In the genomic region with DNA sequence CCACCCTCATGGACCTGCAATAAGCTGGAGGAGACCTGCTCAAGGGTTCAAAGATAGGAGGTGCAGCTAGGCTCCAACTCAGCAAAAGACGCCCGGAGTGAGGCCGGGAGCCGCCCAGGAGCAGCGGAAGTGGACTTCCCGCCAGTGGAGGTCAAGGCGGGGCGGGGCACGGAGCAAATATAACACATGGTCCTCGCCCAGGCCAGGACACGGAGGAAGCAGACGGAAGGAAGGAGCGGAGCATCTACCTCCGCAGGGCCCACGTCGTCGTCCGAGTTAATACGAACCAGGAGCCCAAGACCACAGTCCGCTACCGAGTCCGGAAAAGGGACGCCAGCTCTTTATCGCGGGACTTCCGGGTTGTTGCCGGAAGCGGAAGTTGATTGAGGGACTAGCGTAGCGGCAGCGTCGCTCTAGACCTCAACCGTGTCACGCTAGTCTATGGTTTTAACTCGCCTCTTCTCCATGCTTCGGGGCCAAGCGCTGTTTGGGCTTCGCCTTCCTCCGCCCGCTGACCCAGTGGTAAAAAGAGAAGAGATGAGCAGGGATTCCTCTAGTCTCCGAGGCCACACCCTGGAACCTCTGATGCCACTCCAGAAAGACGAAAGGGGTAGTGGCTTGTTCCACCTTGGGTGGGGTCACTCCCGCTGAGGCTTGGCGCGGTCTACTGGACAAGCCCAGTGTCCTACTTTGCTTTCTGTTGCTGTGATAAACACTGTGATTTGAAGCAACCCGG, we compare ENCODE assay signal across 1 mouse cellular context.
A peak's percentile ranks its signal among the peaks of the same experiment; 100 is the strongest.
TF ChIP-seq lines count a peak whose summit lies in the region.

No protein-coding gene starts in this region.

TF ChIP-seq in MEL, 35 proteins besides CTCF, POLR2A, EP300 and RAD21 (continued from another document):
- TF ChIP-seq MAFK (IDR thresholded peaks at IDR 0.05; ENCODE audit: borderline replicate concordance, low read depth, low read length) (no peak), ZC3H11A (IDR thresholded peaks at IDR 0.05; ENCODE audit: low read depth, low read length) (no peak), SIN3A (IDR thresholded peaks at IDR 0.05; ENCODE audit: low read length) (peak; percentile 93), GATA1 (IDR thresholded peaks at IDR 0.05; ENCODE audit: low read depth, low read length) (peak; percentile 55; the same call in 1 of the 2 replicates), MXI1 (IDR thresholded peaks at IDR 0.05; ENCODE audit: low read depth, low read length) (peak; percentile 83; the same call in 1 of the 2 replicates), E2F4 (IDR thresholded peaks at IDR 0.05; ENCODE audit: borderline replicate concordance, low read depth, low read length) (no peak; the same call in 1 of the 2 replicates), CHD2 (IDR thresholded peaks at IDR 0.05; ENCODE audit: low read length) (no peak; the same call in 1 of the 2 replicates), GABPA (IDR thresholded peaks at IDR 0.05; ENCODE audit: low read depth, low read length) (no peak), ZKSCAN1 (IDR thresholded peaks at IDR 0.05; ENCODE audit: low read depth, low read length) (no peak), POLR2AphosphoS5 (IDR thresholded peaks at IDR 0.05; ENCODE audit: borderline replicate concordance, low read depth, low read length) (no peak; the same call in 1 of the 2 replicates), HCFC1 (IDR thresholded peaks at IDR 0.05; ENCODE audit: low read depth, low read length) (peak; percentile 91), NRF1 (IDR thresholded peaks at IDR 0.05; ENCODE audit: insufficient read depth, low read depth, low read length, poor library complexity, severe bottlenecking) (no peak), KAT2A (conservative IDR thresholded peaks at IDR 0.05; ENCODE audit: low read depth, low read length) (peak; percentile 57; the same call in 1 of the 2 replicates), ZNF384 (IDR thresholded peaks at IDR 0.05; ENCODE audit: low read depth, low read length) (no peak), NELFE (IDR thresholded peaks at IDR 0.05; ENCODE audit: low read depth, low read length) (no peak; the same call in none of the 2 replicates), UBTF (IDR thresholded peaks at IDR 0.05; ENCODE audit: borderline replicate concordance, insufficient read depth, low read depth, low read length) (no peak), ETS1 (IDR thresholded peaks at IDR 0.05; ENCODE audit: low read depth, low read length) (no peak), TCF12 (IDR thresholded peaks at IDR 0.05; ENCODE audit: low read depth, low read length) (peak; percentile 66), TAL1 (IDR thresholded peaks at IDR 0.05; ENCODE audit: low read length) (no peak), JUND (IDR thresholded peaks at IDR 0.05; ENCODE audit: low read depth, low read length) (no peak), TBP (IDR thresholded peaks at IDR 0.05; ENCODE audit: low read depth, low read length) (peak; percentile 91), ZMIZ1 (IDR thresholded peaks at IDR 0.05; ENCODE audit: low read depth, low read length) (peak; percentile 76), SMC3 (IDR thresholded peaks at IDR 0.05; ENCODE audit: low read depth, low read length) (0 out of 2 replicates have a peak, but pooled peaks have one; percentile 9), MYC (IDR thresholded peaks at IDR 0.05; ENCODE audit: low read depth, low read length) (peak; percentile 83), CHD1 (IDR thresholded peaks at IDR 0.05; ENCODE audit: low read depth, low read length) (no peak), BHLHE40 (IDR thresholded peaks at IDR 0.05; ENCODE audit: borderline replicate concordance, low read depth, low read length) (no peak), MAZ (IDR thresholded peaks at IDR 0.05; ENCODE audit: low read depth, low read length) (no peak)
